Mouse (Mus musculus) liver, embryonic 12.5 days (tissue): ENCODE results near the gene Dock2. TPM values are rescaled to one million over a fixed set of nuclear protein-coding genes. Genes with fewer than 3 reads are reported as not detected.

Experiments
- ATAC-seq: fragments of 200-750 bp; cut with Nextera tagmentation; 2 replicates; pipeline ENCODE4 v1.8.0; 2017; ENCODE audit warnings: moderate number of reproducible peaks, mild to moderate bottlenecking, moderate library complexity
- H3K27ac ChIP-seq: fragments of 300-500 bp; sonication (generic); 2 replicates; pipeline ENCODE4 v1.5.1; 2016; ENCODE audit warnings: mild to moderate bottlenecking
- H3K27me3 ChIP-seq: fragments of 300-500 bp; sonication (generic); replicated peaks from 2 replicates; pipeline ENCODE4 v1.6.1; 2016; ENCODE audit warnings: mild to moderate bottlenecking, moderate library complexity
- H3K36me3 ChIP-seq: fragments of 300-500 bp; sonication (generic); 2 replicates; pipeline ENCODE4 v1.6.1; 2016; ENCODE audit warnings: mild to moderate bottlenecking, moderate library complexity
- H3K4me1 ChIP-seq: fragments of 300-500 bp; sonication (generic); 2 replicates; pipeline ENCODE4 v1.6.1; 2016
- H3K4me2 ChIP-seq: fragments of 300-500 bp; sonication (generic); 2 replicates; pipeline ENCODE4 v1.6.1; 2016; ENCODE audit warnings: mild to moderate bottlenecking, moderate library complexity
- H3K4me3 ChIP-seq: fragments of 300-500 bp; sonication (generic); 2 replicates; pipeline ENCODE4 v1.5.1; 2016; ENCODE audit warnings: mild to moderate bottlenecking, moderate library complexity
- H3K9ac ChIP-seq: fragments of 300-500 bp; sonication (generic); 2 replicates; pipeline ENCODE4 v1.6.1; 2016; ENCODE audit warnings: mild to moderate bottlenecking, moderate library complexity
- H3K9me3 ChIP-seq: fragments of 300-500 bp; sonication (generic); replicated peaks from 2 replicates; pipeline ENCODE4 v1.6.1; 2016; ENCODE audit warnings: mild to moderate bottlenecking, moderate library complexity
- WGBS: fragments of 180-500 bp; shearing (Covaris S2); methylation state at CpG from one replicate; pipeline ENCODE4 v1.1.7; 2016; ENCODE audit not compliant: insufficient replicate concordance; 5-methylcytosine and 5-hydroxymethylcytosine counted together
- polyA plus RNA-seq: library from polyadenylated mRNA; unstranded; fragments of >200 nt; fragmentation: Nextera tagmentation; extraction: Ambion mirVana; gene quantifications from 2 replicates; pipeline ENCODE4 v1.2.1, GENCODE M21; 2016

Gene Dock2
- polyA plus RNA-seq, 1 experiment from 2014 or later, result 6.3 TPM

DNA sequence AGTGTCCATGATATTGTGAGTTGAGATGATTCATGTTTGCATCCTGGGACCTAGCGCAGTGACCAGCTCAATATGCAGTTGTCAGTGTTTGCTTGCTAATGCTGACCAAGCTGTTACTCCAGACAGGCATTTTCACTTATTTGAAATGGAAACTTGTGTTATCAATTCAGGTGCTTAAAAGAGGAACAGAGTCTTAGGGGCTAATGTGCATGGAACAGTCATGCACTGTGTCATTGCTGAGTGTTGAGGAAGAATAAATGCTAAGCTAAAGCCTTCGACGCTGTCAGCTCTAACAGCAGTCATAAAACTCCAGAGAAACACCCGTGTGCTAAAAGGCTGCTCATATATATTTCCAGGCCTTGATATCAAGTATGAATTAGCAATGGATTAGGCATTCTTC is 259.1 kb downstream of the Dock2 start:
- Histone ChIP-seq H3K4me3 (no peak overlapping the region), H3K9ac (no peak overlapping the region), H3K4me2 (no peak overlapping the region), H3K4me1 (peaks cover 9% of the 10 kb centered on the region), H3K27ac (no peak overlapping the region), H3K36me3 (no peaks in the 10 kb centered on the region), H3K9me3 (no peaks in the 10 kb centered on the region), H3K27me3 (no peaks in the 10 kb centered on the region)
- WGBS, result 79% methylated on average over 4 of the region's 4 CpGs
- no peak for ATAC-seq

DNA sequence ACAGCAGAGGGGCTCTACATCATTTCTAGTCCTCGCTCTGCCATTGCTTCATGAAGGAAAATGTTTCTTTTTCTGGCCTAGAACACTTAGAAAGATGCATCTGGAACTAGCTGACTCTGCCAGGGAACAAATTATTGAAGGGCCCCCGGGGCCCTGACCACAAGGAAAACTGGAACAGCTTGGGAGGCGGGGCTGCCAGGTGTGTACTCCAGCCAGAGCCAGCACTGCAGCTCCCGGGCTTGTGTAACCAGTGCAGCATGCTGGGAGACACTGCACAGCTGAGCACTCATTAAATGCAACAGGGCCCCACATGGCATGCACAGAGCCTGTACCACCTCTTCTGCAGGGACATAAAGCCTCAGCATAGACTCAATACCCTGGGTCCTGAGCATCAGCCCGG is 265.1 kb downstream of the Dock2 start:
- WGBS, result 63% methylated on average over 5 of the region's 5 CpGs

DNA sequence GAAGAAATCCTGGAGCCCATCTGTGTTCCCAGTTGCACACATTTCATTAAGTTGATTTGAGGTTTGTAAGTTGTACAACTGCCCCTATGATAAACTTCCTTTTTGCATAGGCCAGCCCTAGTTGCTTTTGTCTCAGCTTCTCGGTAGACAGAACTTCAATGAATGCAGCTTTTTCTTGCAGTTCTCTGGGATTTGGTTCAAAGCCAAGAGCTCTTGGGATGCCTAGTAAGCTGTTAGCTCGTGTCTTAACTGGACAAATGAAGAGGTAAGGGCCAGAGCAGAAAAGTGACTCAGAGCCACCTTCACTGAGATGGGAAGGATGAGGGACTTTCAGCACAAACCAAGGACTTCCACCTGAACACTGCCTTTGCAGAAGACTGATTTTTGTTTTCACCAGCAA is 266.7 kb downstream of the Dock2 start:
- ATAC-seq, result no peak
- Histone ChIP-seq H3K9ac (no peak overlapping the region), H3K9me3 (no peaks in the 10 kb centered on the region), H3K27me3 (no peaks in the 10 kb centered on the region), H3K4me3 (no peak overlapping the region), H3K4me1 (peaks cover 10% of the 10 kb centered on the region), H3K36me3 (no peaks in the 10 kb centered on the region), H3K27ac (no peak overlapping the region), H3K4me2 (no peak overlapping the region)
- WGBS, result 58% methylated on average over 2 of the region's 2 CpGs

More for the DNA sequence above, 265.1 kb downstream of the Dock2 start:
- H3K9ac ChIP-seq, result no peak overlapping the region
- H3K4me1 ChIP-seq, result peaks cover 10% of the 10 kb centered on the region
- no peak overlapping the region for H3K27ac ChIP-seq
- no peaks in the 10 kb centered on the region for H3K9me3 ChIP-seq
- H3K27me3 ChIP-seq, result no peaks in the 10 kb centered on the region
- no peak overlapping the region for H3K4me3 ChIP-seq
- no peaks in the 10 kb centered on the region for H3K36me3 ChIP-seq
- no peak overlapping the region for H3K4me2 ChIP-seq
- no peak for ATAC-seq

DNA sequence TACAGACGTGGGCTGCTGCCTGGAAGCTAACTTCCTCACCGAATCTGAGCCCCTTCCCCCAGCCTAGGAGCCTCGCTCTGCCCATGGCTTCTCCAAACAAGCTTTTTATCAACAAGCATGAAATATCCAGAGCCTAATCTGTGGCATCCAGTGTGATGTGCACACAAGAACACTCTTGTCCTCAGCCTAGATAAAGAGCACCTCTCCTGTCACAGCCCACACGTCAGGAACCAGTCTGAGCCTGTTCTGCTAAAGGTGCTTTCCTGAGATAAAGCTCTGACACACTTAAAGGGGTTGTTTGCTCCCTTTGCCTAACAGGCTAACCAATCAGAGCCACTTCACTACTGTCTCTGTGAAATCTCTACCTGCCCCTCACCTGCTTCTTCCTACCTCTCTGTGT is 268.4 kb downstream of the Dock2 start:
- no peak overlapping the region for H3K4me3 ChIP-seq
- no peak overlapping the region for H3K4me2 ChIP-seq
- ATAC-seq, result peak; percentile 91
- no peaks in the 10 kb centered on the region for H3K36me3 ChIP-seq
- H3K27ac ChIP-seq, result no peak overlapping the region
- 6% methylated on average over 4 of the region's 4 CpGs for WGBS
- no peaks in the 10 kb centered on the region for H3K27me3 ChIP-seq
- H3K4me1 ChIP-seq, result peaks cover 10% of the 10 kb centered on the region
- H3K9me3 ChIP-seq, result no peaks in the 10 kb centered on the region
- H3K9ac ChIP-seq, result no peak overlapping the region

GRCm38 (mm10) chr11:34506390-34506789 is 277.3 kb downstream of the Dock2 start:
- no peak for ATAC-seq
- H3K9me3 ChIP-seq, result no peaks in the 10 kb centered on the region
- WGBS, result 75% methylated on average over 1 of the region's 1 CpGs

GRCm38 (mm10) chr11:34499663-34500062 is 284.0 kb downstream of the Dock2 start:
- Histone ChIP-seq H3K4me3 (no peak overlapping the region), H3K27me3 (no peaks in the 10 kb centered on the region), H3K4me2 (no peak overlapping the region), H3K9ac (no peak overlapping the region), H3K36me3 (no peaks in the 10 kb centered on the region), H3K9me3 (no peaks in the 10 kb centered on the region), H3K27ac (no peak overlapping the region), H3K4me1 (no peaks in the 10 kb centered on the region)
- 76% methylated on average over 1 of the region's 1 CpGs for WGBS
- no peak for ATAC-seq

More at GRCm38 (mm10) chr11:34506390-34506789, 277.3 kb downstream of the Dock2 start:
- Histone ChIP-seq H3K9ac (no peak overlapping the region), H3K4me1 (no peaks in the 10 kb centered on the region), H3K27ac (no peak overlapping the region), H3K4me2 (no peak overlapping the region), H3K4me3 (no peak overlapping the region), H3K27me3 (no peaks in the 10 kb centered on the region), H3K36me3 (no peaks in the 10 kb centered on the region)

DNA sequence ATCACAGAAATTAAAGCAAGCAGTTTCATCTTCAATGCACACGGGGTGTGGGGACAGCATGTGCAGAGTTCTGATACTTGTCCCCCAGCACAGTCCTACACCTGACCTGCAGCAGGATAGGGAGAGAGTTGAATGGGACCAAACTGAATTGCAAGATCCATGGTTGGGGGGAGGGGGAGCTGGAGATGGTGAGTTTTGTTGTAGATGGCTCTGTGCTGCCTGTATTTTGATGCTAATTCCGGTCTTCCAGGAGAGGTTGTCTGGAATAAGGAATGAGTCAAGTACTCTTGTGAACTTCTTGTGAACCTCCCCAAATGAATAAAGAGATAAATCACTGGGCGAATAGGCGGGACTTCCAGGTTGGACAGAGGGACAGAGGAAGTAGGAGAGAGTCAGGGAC is 289.0 kb downstream of the Dock2 start:
- H3K9ac ChIP-seq, result no peak overlapping the region
- no peak overlapping the region for H3K4me3 ChIP-seq
- H3K4me2 ChIP-seq, result no peak overlapping the region
- H3K27me3 ChIP-seq, result no peaks in the 10 kb centered on the region
- no peaks in the 10 kb centered on the region for H3K4me1 ChIP-seq
- WGBS, result 77% methylated on average over 4 of the region's 4 CpGs
- H3K36me3 ChIP-seq, result no peaks in the 10 kb centered on the region
- no peak for ATAC-seq
- H3K9me3 ChIP-seq, result no peaks in the 10 kb centered on the region
- no peak overlapping the region for H3K27ac ChIP-seq

- no peak overlapping the region for H3K27ac ChIP-seq
- H3K4me2 ChIP-seq, result no peak overlapping the region
- H3K4me3 ChIP-seq, result no peak overlapping the region
- H3K4me1 ChIP-seq, result no peaks in the 10 kb centered on the region
- WGBS, result 59% methylated on average over 3 of the region's 3 CpGs
- no peaks in the 10 kb centered on the region for H3K36me3 ChIP-seq
- no peak overlapping the region for H3K9ac ChIP-seq
- no peaks in the 10 kb centered on the region for H3K27me3 ChIP-seq
- no peak for ATAC-seq
- no peaks in the 10 kb centered on the region for H3K9me3 ChIP-seq
Observed at GRCm38 (mm10) chr11:34492986-34493385, 290.7 kb downstream of the Dock2 start.

DNA sequence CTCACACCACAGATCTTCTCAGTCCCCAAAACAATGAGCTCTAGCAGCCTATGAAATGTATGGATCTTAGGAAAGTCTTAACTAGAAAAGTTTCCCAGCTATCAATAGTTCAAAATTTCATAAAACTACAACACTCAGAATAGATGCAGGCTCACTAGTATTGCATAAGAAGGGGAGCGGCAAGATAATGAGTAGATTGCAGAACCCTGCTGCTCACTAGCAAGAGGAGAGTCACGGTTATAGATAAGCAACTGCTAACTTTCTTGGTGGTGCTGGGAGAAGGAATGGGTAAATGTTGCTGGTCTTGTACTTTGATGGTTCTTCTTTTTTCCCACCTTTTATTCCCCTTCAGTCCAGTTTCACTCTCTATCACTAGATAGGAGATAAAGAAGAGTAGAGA is 291.5 kb downstream of the Dock2 start:
- 39% methylated on average over 2 of the region's 2 CpGs for WGBS
- H3K9ac ChIP-seq, result no peak overlapping the region
- no peaks in the 10 kb centered on the region for H3K4me1 ChIP-seq
- H3K36me3 ChIP-seq, result no peaks in the 10 kb centered on the region
- ATAC-seq, result peak; percentile 52; the same call in 1 of the 2 replicates
- no peak overlapping the region for H3K27ac ChIP-seq
- no peaks in the 10 kb centered on the region for H3K9me3 ChIP-seq
- no peaks in the 10 kb centered on the region for H3K27me3 ChIP-seq
- H3K4me2 ChIP-seq, result no peak overlapping the region
- H3K4me3 ChIP-seq, result no peak overlapping the region

DNA sequence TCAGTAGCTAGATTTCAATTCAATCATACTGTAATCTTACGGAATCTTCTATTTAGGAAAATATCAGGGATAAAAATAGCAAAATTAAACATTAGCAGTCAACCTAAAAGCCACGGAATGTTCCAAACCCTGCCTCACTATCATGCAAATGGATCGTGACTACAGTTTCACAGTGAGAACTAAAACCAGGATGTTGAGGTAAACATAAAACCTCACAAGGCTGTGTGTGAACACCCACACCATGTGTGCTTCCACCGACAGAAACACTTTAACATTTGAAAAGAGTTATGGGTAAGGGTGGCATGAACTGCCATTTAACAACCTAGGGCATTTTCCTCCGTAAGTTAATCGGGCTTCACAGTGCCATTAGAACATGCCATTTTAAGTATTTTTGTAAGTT is 294.1 kb downstream of the Dock2 start:
- WGBS, result 78% methylated on average over 6 of the region's 6 CpGs
- H3K27me3 ChIP-seq, result no peaks in the 10 kb centered on the region

GRCm38 (mm10) chr11:34479301-34479700 is 304.4 kb downstream of the Dock2 start:
- H3K27me3 ChIP-seq, result no peaks in the 10 kb centered on the region
- H3K4me3 ChIP-seq, result no peak overlapping the region
- no peak for ATAC-seq
- WGBS, result 60% methylated on average over 5 of the region's 5 CpGs
- no peak overlapping the region for H3K4me2 ChIP-seq
- H3K27ac ChIP-seq, result no peak overlapping the region
- no peaks in the 10 kb centered on the region for H3K9me3 ChIP-seq
- no peaks in the 10 kb centered on the region for H3K4me1 ChIP-seq
- H3K9ac ChIP-seq, result no peak overlapping the region
- H3K36me3 ChIP-seq, result no peaks in the 10 kb centered on the region

More for the DNA sequence above, 294.1 kb downstream of the Dock2 start:
- Histone ChIP-seq H3K36me3 (no peaks in the 10 kb centered on the region), H3K9ac (no peak overlapping the region), H3K27ac (no peak overlapping the region), H3K4me3 (no peak overlapping the region), H3K4me1 (no peaks in the 10 kb centered on the region), H3K9me3 (no peaks in the 10 kb centered on the region), H3K4me2 (no peak overlapping the region)
- no peak for ATAC-seq

DNA sequence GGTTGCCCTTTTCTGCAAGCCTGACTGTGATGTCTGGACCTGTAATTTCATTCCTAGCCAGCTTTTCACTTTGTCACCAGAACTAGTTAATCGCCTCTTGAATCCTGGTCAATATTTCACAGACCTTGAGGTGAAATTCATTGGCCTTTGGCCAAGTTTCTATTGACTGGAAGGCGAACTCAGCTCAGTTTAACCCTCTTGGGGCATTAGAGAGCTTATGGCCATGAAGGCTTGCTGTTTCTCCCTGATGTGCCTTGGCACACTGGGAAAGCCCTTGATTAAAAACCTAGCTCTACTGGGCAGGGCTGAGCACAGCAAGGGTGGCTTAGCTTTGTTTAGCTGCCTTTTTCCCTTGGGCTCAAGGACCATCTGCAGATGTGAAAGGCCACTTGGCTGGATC is 313.9 kb downstream of the Dock2 start:
- no peak for ATAC-seq
- Histone ChIP-seq H3K27ac (no peak overlapping the region), H3K4me3 (no peak overlapping the region), H3K27me3 (no peaks in the 10 kb centered on the region), H3K36me3 (no peaks in the 10 kb centered on the region), H3K4me1 (no peaks in the 10 kb centered on the region), H3K9ac (no peak overlapping the region), H3K4me2 (no peak overlapping the region), H3K9me3 (no peaks in the 10 kb centered on the region)
- WGBS, result 63% methylated on average over 2 of the region's 2 CpGs

- H3K9ac ChIP-seq, result no peak overlapping the region
- no peaks in the 10 kb centered on the region for H3K4me1 ChIP-seq
- no peak overlapping the region for H3K4me2 ChIP-seq
- no peaks in the 10 kb centered on the region for H3K36me3 ChIP-seq
- H3K4me3 ChIP-seq, result no peak overlapping the region
- no peaks in the 10 kb centered on the region for H3K27me3 ChIP-seq
- no peaks in the 10 kb centered on the region for H3K9me3 ChIP-seq
- H3K27ac ChIP-seq, result no peak overlapping the region
- ATAC-seq, result no peak
- 64% methylated on average over 3 of the region's 3 CpGs for WGBS
Observed at GRCm38 (mm10) chr11:34468571-34468970, 315.1 kb downstream of the Dock2 start.
